Mouse (Mus musculus): Measurements from ENCODE around the gene Rundc3a. TPM values are rescaled to one million over a fixed set of nuclear protein-coding genes. Genes with fewer than 3 reads are reported as not detected.

The Rundc3a gene
- polyA plus RNA-seq, 1 experiment, result 10.3 TPM

GRCm38 (mm10) chr11:102437120-102438061 is 44.2 kb downstream of the Rundc3a start:
- Histone ChIP-seq H3ac (ENCODE audit: control insufficient read depth, insufficient read length) (peak overlapping the region; percentile 26), H3K79me2 (ENCODE audit: control insufficient read depth, insufficient read depth) (no peaks in the 10 kb centered on the region), H3K4me3 (no peak overlapping the region), H3K27me3 (ENCODE audit: control insufficient read depth, insufficient read depth, insufficient read length) (no peaks in the 10 kb centered on the region), H3K36me3 (ENCODE audit: control insufficient read depth, insufficient read depth) (peaks cover 12% of the 10 kb centered on the region), H3K4me2 (ENCODE audit: low read depth) (peak overlapping the region; percentile 45)
- no peak for TF ChIP-seq POLR2AphosphoS2 (IDR thresholded peaks at IDR 0.05; ENCODE audit: insufficient read length, low read depth)
- no peak for TF ChIP-seq E2F4 (IDR thresholded peaks at IDR 0.05; ENCODE audit: insufficient read depth)
- no peak for TF ChIP-seq MAX (IDR thresholded peaks at IDR 0.05; ENCODE audit: low read depth)
- no peak for TF ChIP-seq REST (IDR thresholded peaks at IDR 0.05; ENCODE audit: insufficient read depth, insufficient read length)
- TF ChIP-seq USF1 (IDR thresholded peaks at IDR 0.05; ENCODE audit: low read depth), result no peak
- no peak for TF ChIP-seq SRF (IDR thresholded peaks at IDR 0.05; ENCODE audit: control insufficient read depth, insufficient read length, low read depth)
- TF ChIP-seq MYOD1 (IDR thresholded peaks at IDR 0.05; ENCODE audit: control insufficient read depth in 1 of 3, insufficient read length in 2 of 3, low read depth in 2 of 3), result peak in 1 of 3 experiments; percentile 6
- TF ChIP-seq MYOG (IDR thresholded peaks at IDR 0.05; ENCODE audit: control insufficient read depth in 1 of 3, insufficient read depth in 1 of 3, insufficient read length in 2 of 3, low read depth in 2 of 3), result peak in 2 of 3 experiments; percentile 2 to 57
- no peak for TF ChIP-seq TCF12 (IDR thresholded peaks at IDR 0.05; ENCODE audit: insufficient read depth, poor library complexity, severe bottlenecking)
- TF ChIP-seq POLR2A (IDR thresholded peaks at IDR 0.05; ENCODE audit: insufficient read length, low read depth), result peak; percentile 20

GRCm38 (mm10) chr11:102438212-102439092 is 45.2 kb downstream of the Rundc3a start:
- peak; percentile 20 for TF ChIP-seq POLR2AphosphoS2 (IDR thresholded peaks at IDR 0.05; ENCODE audit: insufficient read length, low read depth)
- no peak for TF ChIP-seq POLR2A (IDR thresholded peaks at IDR 0.05; ENCODE audit: insufficient read length, low read depth)
- no peak for TF ChIP-seq TCF3 (IDR thresholded peaks at IDR 0.05; ENCODE audit: insufficient read length, low read depth)
- peak in 2 of 3 experiments; percentile 13 to 50 for TF ChIP-seq MYOG (IDR thresholded peaks at IDR 0.05; ENCODE audit: control insufficient read depth in 1 of 3, insufficient read depth in 1 of 3, insufficient read length in 2 of 3, low read depth in 2 of 3)
- TF ChIP-seq MYOD1 (IDR thresholded peaks at IDR 0.05; ENCODE audit: control insufficient read depth in 1 of 3, insufficient read length in 2 of 3, low read depth in 2 of 3), result peak in 2 of 3 experiments; percentile 7 to 11
- TF ChIP-seq SRF (IDR thresholded peaks at IDR 0.05; ENCODE audit: control insufficient read depth, insufficient read length, low read depth), result no peak
- TF ChIP-seq USF1 (IDR thresholded peaks at IDR 0.05; ENCODE audit: low read depth), result no peak
- TF ChIP-seq E2F4 (IDR thresholded peaks at IDR 0.05; ENCODE audit: insufficient read depth), result no peak
- no peak for TF ChIP-seq MAX (IDR thresholded peaks at IDR 0.05; ENCODE audit: low read depth)
- no peak for TF ChIP-seq TCF12 (IDR thresholded peaks at IDR 0.05; ENCODE audit: insufficient read depth, poor library complexity, severe bottlenecking)
- no peak for TF ChIP-seq REST (IDR thresholded peaks at IDR 0.05; ENCODE audit: insufficient read depth, insufficient read length)
- no peak for TF ChIP-seq CEBPB (IDR thresholded peaks at IDR 0.05; ENCODE audit: insufficient read depth, poor library complexity, severe bottlenecking)
- Histone ChIP-seq H3ac (ENCODE audit: control insufficient read depth, insufficient read length) (peak overlapping the region; percentile 26), H3K4me3 (no peak overlapping the region), H3K36me3 (ENCODE audit: control insufficient read depth, insufficient read depth) (peaks cover 12% of the 10 kb centered on the region), H3K27me3 (ENCODE audit: control insufficient read depth, insufficient read depth, insufficient read length) (no peaks in the 10 kb centered on the region), H3K4me2 (ENCODE audit: low read depth) (peak overlapping the region; percentile 45), H3K79me2 (ENCODE audit: control insufficient read depth, insufficient read depth) (no peaks in the 10 kb centered on the region)

GRCm38 (mm10) chr11:102439093-102440082 is 46.2 kb downstream of the Rundc3a start:
- Histone ChIP-seq H3K4me2 (ENCODE audit: low read depth) (no peak overlapping the region), H3K27me3 (ENCODE audit: control insufficient read depth, insufficient read depth, insufficient read length) (no peaks in the 10 kb centered on the region), H3K4me3 (no peak overlapping the region), H3K79me2 (ENCODE audit: control insufficient read depth, insufficient read depth) (no peaks in the 10 kb centered on the region), H3ac (ENCODE audit: control insufficient read depth, insufficient read length) (no peak overlapping the region), H3K36me3 (ENCODE audit: control insufficient read depth, insufficient read depth) (peaks cover 12% of the 10 kb centered on the region)
- TF ChIP-seq POLR2AphosphoS2 (IDR thresholded peaks at IDR 0.05; ENCODE audit: insufficient read length, low read depth), result peak; percentile 16
- no peak for TF ChIP-seq USF1 (IDR thresholded peaks at IDR 0.05; ENCODE audit: low read depth)

- TF ChIP-seq CEBPB (IDR thresholded peaks at IDR 0.05; ENCODE audit: insufficient read depth, poor library complexity, severe bottlenecking) (no peak), TCF12 (IDR thresholded peaks at IDR 0.05; ENCODE audit: insufficient read depth, poor library complexity, severe bottlenecking) (no peak), MAX (IDR thresholded peaks at IDR 0.05; ENCODE audit: low read depth) (no peak), USF1 (IDR thresholded peaks at IDR 0.05; ENCODE audit: low read depth) (no peak), SRF (IDR thresholded peaks at IDR 0.05; ENCODE audit: control insufficient read depth, insufficient read length, low read depth) (no peak), REST (IDR thresholded peaks at IDR 0.05; ENCODE audit: insufficient read depth, insufficient read length) (no peak), E2F4 (IDR thresholded peaks at IDR 0.05; ENCODE audit: insufficient read depth) (no peak), TCF3 (IDR thresholded peaks at IDR 0.05; ENCODE audit: insufficient read length, low read depth) (no peak), POLR2A (IDR thresholded peaks at IDR 0.05; ENCODE audit: insufficient read length, low read depth) (no peak), MYOG (IDR thresholded peaks at IDR 0.05; ENCODE audit: control insufficient read depth in 1 of 3, insufficient read depth in 1 of 3, insufficient read length in 2 of 3, low read depth in 2 of 3) (no peak), MYOD1 (IDR thresholded peaks at IDR 0.05; ENCODE audit: control insufficient read depth in 1 of 3, insufficient read length in 2 of 3, low read depth in 2 of 3) (no peak), POLR2AphosphoS2 (IDR thresholded peaks at IDR 0.05; ENCODE audit: insufficient read length, low read depth) (no peak)
- H3ac ChIP-seq (ENCODE audit: control insufficient read depth, insufficient read length), result no peak overlapping the region
- H3K4me2 ChIP-seq (ENCODE audit: low read depth), result no peak overlapping the region
- H3K27me3 ChIP-seq (ENCODE audit: control insufficient read depth, insufficient read depth, insufficient read length), result no peaks in the 10 kb centered on the region
- H3K4me3 ChIP-seq, result no peak overlapping the region
- H3K79me2 ChIP-seq (ENCODE audit: control insufficient read depth, insufficient read depth), result no peaks in the 10 kb centered on the region
- peaks cover 8% of the 10 kb centered on the region for H3K36me3 ChIP-seq (ENCODE audit: control insufficient read depth, insufficient read depth)
These were observed 47.1 kb downstream of the Rundc3a start for GRCm38 (mm10) chr11:102440255-102440654.

All from myocyte (in vitro differentiated cells).